Mouse (Mus musculus) hindbrain, embryonic 15.5 days (tissue): Measurements from ENCODE around the gene Banf2. TPM values are rescaled to one million over a fixed set of nuclear protein-coding genes. Genes with fewer than 3 reads are reported as not detected.

Experiments
- ATAC-seq: fragments of 200-750 bp; cut with Nextera tagmentation; 2 replicates; pipeline ENCODE4 v1.8.0; 2017; ENCODE audit warnings: low read depth, moderate number of reproducible peaks, moderate TSS enrichment; ENCODE audit not compliant: low FRiP score
- H3K27ac ChIP-seq: fragments of 300-500 bp; sonication (generic); replicated peaks from 2 replicates; pipeline ENCODE4 v1.5.1; 2015; ENCODE audit warnings: mild to moderate bottlenecking, inconsistent platforms
- H3K27me3 ChIP-seq: fragments of 300-500 bp; sonication (generic); 2 replicates; pipeline ENCODE4 v1.6.1; 2015; ENCODE audit warnings: control low read depth, inconsistent platforms
- H3K36me3 ChIP-seq: fragments of 300-500 bp; sonication (generic); 2 replicates; pipeline ENCODE4 v1.6.1; 2015; ENCODE audit warnings: control low read depth, inconsistent platforms
- H3K4me1 ChIP-seq: fragments of 300-500 bp; sonication (generic); replicated peaks from 2 replicates; pipeline ENCODE4 v1.6.1; 2015; ENCODE audit warnings: control low read depth, inconsistent platforms
- H3K4me2 ChIP-seq: fragments of 300-500 bp; sonication (generic); 2 replicates; pipeline ENCODE4 v1.6.1; 2015; ENCODE audit warnings: moderate library complexity, mild to moderate bottlenecking, inconsistent platforms
- H3K4me3 ChIP-seq: fragments of 300-500 bp; sonication (generic); 2 replicates; pipeline ENCODE4 v1.5.1; 2015; ENCODE audit warnings: mild to moderate bottlenecking, inconsistent platforms
- H3K9ac ChIP-seq: fragments of 300-500 bp; sonication (generic); 2 replicates; pipeline ENCODE4 v1.6.1; 2015; ENCODE audit warnings: inconsistent platforms
- H3K9me3 ChIP-seq: fragments of 300-500 bp; sonication (generic); 2 replicates; pipeline ENCODE4 v1.6.1; 2016; ENCODE audit warnings: control low read depth, inconsistent platforms
- WGBS: fragments of 180-500 bp; shearing (Covaris S2); methylation state at CpG from one replicate; pipeline ENCODE4 v1.1.7; 2015; 5-methylcytosine and 5-hydroxymethylcytosine counted together
- polyA plus RNA-seq: library from polyadenylated mRNA; unstranded; fragments of >200 nt; fragmentation: Nextera tagmentation; extraction: Ambion mirVana; gene quantifications from 2 replicates; pipeline ENCODE4 v1.2.1, GENCODE M21; 2015

Banf2 gene
- polyA plus RNA-seq, 1 experiment from 2014 or later = not detected

DNA sequence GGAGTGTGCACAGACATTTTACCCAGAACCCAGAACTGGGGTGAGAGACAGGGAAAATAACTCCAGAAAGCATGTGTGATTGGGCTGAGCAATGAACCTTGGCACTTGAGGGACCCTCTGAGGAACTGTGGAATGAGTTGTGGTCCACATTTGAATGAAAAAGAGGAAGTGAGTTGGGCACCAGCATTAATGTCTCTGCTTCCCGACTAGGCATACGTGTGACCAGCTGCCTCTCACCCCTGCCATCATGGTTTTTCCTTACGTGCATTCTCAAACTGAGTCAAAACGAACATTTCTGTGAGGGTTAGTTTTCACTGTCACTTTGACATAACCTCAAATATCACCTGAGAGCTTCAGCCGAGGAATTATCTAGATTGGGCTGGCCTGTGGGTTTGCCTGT is 79.8 kb downstream of the Banf2 start:
- H3K4me1 ChIP-seq = no peaks in the 10 kb centered on the region
- ATAC-seq = no peak
- H3K36me3 ChIP-seq = no peaks in the 10 kb centered on the region
- H3K4me2 ChIP-seq = no peak overlapping the region
- H3K9ac ChIP-seq = no peak overlapping the region
- no peaks in the 10 kb centered on the region for H3K9me3 ChIP-seq
- H3K4me3 ChIP-seq = no peak overlapping the region
- no peak overlapping the region for H3K27ac ChIP-seq
- WGBS = 87% methylated on average over 5 of the region's 5 CpGs
- H3K27me3 ChIP-seq = no peaks in the 10 kb centered on the region

DNA sequence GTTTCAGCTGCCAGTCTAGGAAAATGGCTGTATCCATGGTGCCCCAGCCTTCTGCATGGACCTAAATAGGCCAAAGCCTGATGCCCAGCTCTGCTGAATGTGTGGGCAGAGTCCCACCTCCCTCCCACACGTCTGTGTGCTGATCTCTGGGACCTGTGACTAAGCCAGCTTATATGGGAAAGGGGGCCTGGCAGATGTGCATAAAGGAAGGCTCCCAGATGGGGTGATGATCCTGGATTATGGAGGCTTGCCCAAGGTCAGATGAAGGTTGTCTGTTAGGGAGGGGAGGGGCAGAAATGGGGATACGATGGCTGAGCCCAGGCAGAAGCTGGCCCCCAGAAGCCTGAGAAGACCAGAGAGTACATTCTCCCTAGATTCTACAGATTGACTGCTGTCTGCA is 85.2 kb downstream of the Banf2 start:
- H3K4me2 ChIP-seq = no peak overlapping the region
- no peaks in the 10 kb centered on the region for H3K36me3 ChIP-seq
- no peak overlapping the region for H3K4me3 ChIP-seq
- H3K27me3 ChIP-seq = no peaks in the 10 kb centered on the region
- WGBS = 72% methylated on average over 2 of the region's 2 CpGs
- H3K9me3 ChIP-seq = no peaks in the 10 kb centered on the region
- no peak for ATAC-seq
- H3K27ac ChIP-seq = no peak overlapping the region
- no peak overlapping the region for H3K9ac ChIP-seq
- no peaks in the 10 kb centered on the region for H3K4me1 ChIP-seq

DNA sequence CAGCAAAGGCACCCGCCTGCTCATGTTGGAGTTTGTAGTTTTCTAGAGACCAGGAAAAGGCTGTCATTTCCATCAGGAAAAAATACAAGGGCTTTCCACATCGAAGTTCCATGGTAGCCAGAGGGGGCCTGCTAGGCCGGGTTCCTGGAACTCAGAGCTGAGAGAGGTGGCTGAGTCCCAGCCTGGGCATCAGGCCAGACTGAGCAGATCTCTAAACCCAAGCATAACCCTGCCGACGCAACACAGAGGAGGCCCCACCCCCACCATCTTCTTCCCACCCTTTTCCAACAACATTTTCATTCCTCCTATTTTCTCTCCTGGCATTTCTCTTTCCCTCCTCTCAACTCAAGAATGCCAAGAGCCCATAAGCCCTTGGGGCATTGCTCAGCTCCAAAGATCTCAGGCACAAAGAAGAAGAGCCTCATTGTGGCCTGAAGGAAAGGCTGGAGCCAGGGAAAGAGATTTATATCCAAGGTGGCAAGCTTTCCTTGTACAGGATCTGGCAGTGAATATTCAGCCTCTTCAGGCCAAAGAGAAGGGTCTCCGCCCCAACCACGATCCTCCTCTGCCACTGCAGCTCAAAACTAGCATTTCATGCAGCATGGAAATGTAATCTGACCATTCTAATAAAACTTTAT is 87.4 kb downstream of the Banf2 start:
- Histone ChIP-seq H3K9me3 (no peaks in the 10 kb centered on the region), H3K27ac (no peak overlapping the region), H3K36me3 (no peaks in the 10 kb centered on the region), H3K9ac (no peak overlapping the region), H3K27me3 (no peaks in the 10 kb centered on the region), H3K4me1 (no peaks in the 10 kb centered on the region), H3K4me3 (no peak overlapping the region), H3K4me2 (no peak overlapping the region)
- no peak for ATAC-seq
- 78% methylated on average over 7 of the region's 7 CpGs for WGBS

DNA sequence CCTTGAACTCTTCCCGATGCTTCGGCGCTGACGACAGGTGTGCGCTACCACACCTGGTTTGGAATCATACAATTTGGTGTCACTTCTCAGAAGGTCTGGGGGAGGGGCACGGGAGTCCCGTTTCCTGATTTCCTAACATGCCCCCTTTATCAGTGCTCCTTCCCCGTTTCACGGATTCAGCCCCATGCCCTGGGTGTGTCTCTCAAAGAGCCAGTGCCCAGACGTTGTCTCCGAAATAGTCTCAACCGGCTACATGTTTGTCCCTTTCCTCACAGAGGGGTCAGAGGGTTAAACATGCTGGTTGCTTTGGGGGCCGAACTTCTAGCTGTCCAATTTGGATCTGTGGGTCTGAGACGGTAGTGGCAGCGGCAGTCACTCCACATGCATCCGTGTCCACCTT is 89.2 kb downstream of the Banf2 start:
- WGBS = 95% methylated on average over 16 of the region's 16 CpGs

More for the DNA sequence above, 89.2 kb downstream of the Banf2 start:
- Histone ChIP-seq H3K27me3 (no peaks in the 10 kb centered on the region), H3K4me1 (peaks cover 1% of the 10 kb centered on the region; the same call in 1 of the 2 replicates), H3K4me2 (no peak overlapping the region), H3K36me3 (no peaks in the 10 kb centered on the region), H3K4me3 (no peak overlapping the region), H3K9ac (no peak overlapping the region), H3K9me3 (no peaks in the 10 kb centered on the region), H3K27ac (no peak overlapping the region)
- no peak for ATAC-seq

Other genes starting within 250 kb of the Banf2 start
- 1.5 and 2.1 TPM in 2 replicates for gene Bfsp1, start 169.9 kb upstream of the Banf2 start, polyA plus RNA-seq
- gene Dstn, start 117.7 kb upstream of the Banf2 start, polyA plus RNA-seq = 399 and 431 TPM in 2 replicates
- 32.3 and 37.5 TPM in 2 replicates for gene Rrbp1, start 21.8 kb upstream of the Banf2 start, polyA plus RNA-seq
- 12.9 and 14.2 TPM in 2 replicates for gene Mgme1, start 237.6 kb downstream of the Banf2 start, polyA plus RNA-seq
- 67.6 and 68.1 TPM in 2 replicates for gene Snx5, start 237.8 kb downstream of the Banf2 start, polyA plus RNA-seq